Mouse (Mus musculus): ENCODE data around the gene Capns1. TPM values are rescaled to one million over a fixed set of nuclear protein-coding genes. Genes with fewer than 3 reads are reported as not detected.

The Capns1 gene
- polyA plus RNA-seq, 1 experiment from 2014 or later: 61.7 TPM

DNA sequence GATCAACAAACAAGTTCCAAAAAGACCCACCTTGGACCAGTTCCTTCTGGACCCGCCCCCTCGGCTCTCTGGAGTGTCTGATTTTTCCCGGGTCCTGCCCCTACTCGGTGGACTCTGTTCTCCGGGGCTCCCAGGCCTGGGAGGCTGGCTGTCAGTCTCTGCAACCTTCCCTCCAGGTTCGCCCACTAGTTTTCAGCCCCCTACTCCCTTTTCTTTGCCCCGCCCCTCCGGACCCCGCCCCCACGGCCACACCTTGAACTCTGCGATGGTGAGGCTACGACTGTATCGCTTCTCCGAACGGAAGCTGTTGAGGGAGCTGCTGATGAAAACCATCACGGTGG lies 32.7 kb upstream of the Capns1 start:
- Histone ChIP-seq H3K9me3 (ENCODE audit: control insufficient read depth, low read length) (no peaks in the 10 kb centered on the region), H3K36me3 (ENCODE audit: control insufficient read depth, insufficient read depth, low read length) (peaks cover 17% of the 10 kb centered on the region), H3K27me3 (ENCODE audit: control insufficient read depth, insufficient read depth, low read length) (no peaks in the 10 kb centered on the region), H3K4me3 (ENCODE audit: low read depth, low read length) (peak overlapping the region; percentile 68), H3K4me2 (ENCODE audit: low read depth, low read length) (peak overlapping the region; percentile 74), H3K27ac (ENCODE audit: low read depth, low read length) (peak overlapping the region; percentile 96), H3K9ac (replicated peaks; ENCODE audit: low read depth, low read length) (peak overlapping the region; percentile 58), H3K4me1 (ENCODE audit: control insufficient read depth, insufficient read depth, low read length) (peaks cover 16% of the 10 kb centered on the region)
- WGBS: 0% methylated on average over 16 of the region's 16 CpGs
- ATAC-seq (ENCODE audit: low read depth): no peak; the same call in none of the 2 replicates

GRCm38 (mm10) chr7:30224206-30224605 lies 25.6 kb upstream of the Capns1 start:
- no peaks in the 10 kb centered on the region for H3K27me3 ChIP-seq (ENCODE audit: control insufficient read depth, insufficient read depth, low read length)
- H3K36me3 ChIP-seq (ENCODE audit: control insufficient read depth, insufficient read depth, low read length): peaks cover 40% of the 10 kb centered on the region
- no peak overlapping the region for H3K27ac ChIP-seq (ENCODE audit: low read depth, low read length)
- no peaks in the 10 kb centered on the region for H3K9me3 ChIP-seq (ENCODE audit: control insufficient read depth, low read length)
- ATAC-seq (ENCODE audit: low read depth): no peak
- peaks cover 3% of the 10 kb centered on the region; the same call in 1 of the 2 replicates for H3K4me1 ChIP-seq (ENCODE audit: control insufficient read depth, insufficient read depth, low read length)
- H3K9ac ChIP-seq (replicated peaks; ENCODE audit: low read depth, low read length): no peak overlapping the region
- WGBS: 92% methylated on average over 12 of the region's 12 CpGs
- H3K4me2 ChIP-seq (ENCODE audit: low read depth, low read length): no peak overlapping the region
- H3K4me3 ChIP-seq (ENCODE audit: low read depth, low read length): no peak overlapping the region

DNA sequence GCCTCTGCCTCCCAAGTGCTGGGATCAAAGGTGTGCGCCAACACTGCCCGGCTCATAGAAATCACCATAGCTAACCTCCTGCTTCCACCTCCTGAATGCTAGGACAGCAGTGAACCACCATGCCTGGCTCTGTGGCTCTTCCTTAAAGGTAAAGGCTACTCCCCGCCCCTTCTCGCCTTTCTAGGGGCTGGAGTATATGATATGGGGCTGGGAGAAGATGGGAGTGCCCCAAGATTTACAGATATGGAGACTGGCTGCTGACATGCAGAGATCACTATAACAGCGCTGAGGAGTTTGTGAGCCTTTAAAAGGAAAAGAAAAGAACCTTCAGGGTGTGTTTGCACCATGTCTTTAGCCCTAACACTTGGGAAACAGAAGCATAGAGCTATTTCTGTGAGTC lies 23.6 kb upstream of the Capns1 start:
- 95% methylated on average over 5 of the region's 5 CpGs for WGBS
- peaks cover 32% of the 10 kb centered on the region for H3K36me3 ChIP-seq (ENCODE audit: control insufficient read depth, insufficient read depth, low read length)
- H3K9me3 ChIP-seq (ENCODE audit: control insufficient read depth, low read length): no peaks in the 10 kb centered on the region
- H3K27me3 ChIP-seq (ENCODE audit: control insufficient read depth, insufficient read depth, low read length): no peaks in the 10 kb centered on the region
- ATAC-seq (ENCODE audit: low read depth): no peak
- H3K4me2 ChIP-seq (ENCODE audit: low read depth, low read length): no peak overlapping the region
- no peak overlapping the region for H3K9ac ChIP-seq (replicated peaks; ENCODE audit: low read depth, low read length)
- H3K4me1 ChIP-seq (ENCODE audit: control insufficient read depth, insufficient read depth, low read length): peaks cover 3% of the 10 kb centered on the region; the same call in 1 of the 2 replicates
- no peak overlapping the region for H3K4me3 ChIP-seq (ENCODE audit: low read depth, low read length)
- H3K27ac ChIP-seq (ENCODE audit: low read depth, low read length): no peak overlapping the region

DNA sequence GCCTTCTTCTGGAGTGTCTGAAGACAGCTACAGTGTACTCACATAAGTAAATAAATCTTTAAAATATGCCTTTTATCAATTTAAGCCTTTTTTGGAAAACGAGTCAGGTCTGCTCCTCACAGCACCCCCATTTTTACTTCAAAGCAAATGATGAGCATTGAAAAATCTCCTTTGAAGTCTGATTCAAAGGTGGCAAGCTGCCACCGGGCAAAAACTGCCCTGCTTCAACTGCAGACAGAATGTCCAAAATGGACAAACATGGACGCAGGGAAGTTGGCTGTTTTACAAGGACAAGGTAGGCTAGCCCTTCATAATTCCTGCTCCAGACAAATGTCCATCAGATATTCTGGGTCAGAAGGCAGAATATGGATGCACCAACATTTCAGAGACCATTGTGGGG lies 22.8 kb upstream of the Capns1 start:
- Histone ChIP-seq H3K4me3 (ENCODE audit: low read depth, low read length) (no peak overlapping the region), H3K9ac (replicated peaks; ENCODE audit: low read depth, low read length) (no peak overlapping the region), H3K4me1 (ENCODE audit: control insufficient read depth, insufficient read depth, low read length) (peaks cover 5% of the 10 kb centered on the region; the same call in 1 of the 2 replicates), H3K36me3 (ENCODE audit: control insufficient read depth, insufficient read depth, low read length) (peaks cover 25% of the 10 kb centered on the region), H3K27ac (ENCODE audit: low read depth, low read length) (no peak overlapping the region), H3K9me3 (ENCODE audit: control insufficient read depth, low read length) (no peaks in the 10 kb centered on the region), H3K27me3 (ENCODE audit: control insufficient read depth, insufficient read depth, low read length) (no peaks in the 10 kb centered on the region), H3K4me2 (ENCODE audit: low read depth, low read length) (no peak overlapping the region)
- WGBS: 88% methylated on average over 3 of the region's 3 CpGs
- no peak for ATAC-seq (ENCODE audit: low read depth)

DNA sequence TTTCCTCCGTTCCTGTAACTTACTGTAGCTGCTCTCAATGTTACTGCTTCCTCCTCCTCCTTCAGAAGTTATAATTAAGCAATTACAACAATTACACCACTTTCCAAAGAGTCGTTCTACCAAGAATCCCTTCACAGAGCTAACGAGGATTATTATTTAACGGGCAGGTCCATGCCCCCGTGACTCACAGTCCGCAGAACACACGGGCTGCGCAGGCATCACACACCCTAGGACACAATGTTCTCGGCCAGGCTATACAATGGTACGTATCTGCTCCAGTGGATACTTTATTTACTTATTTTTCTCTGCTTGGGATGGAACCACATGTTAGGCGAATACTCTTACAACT lies 21.4 kb upstream of the Capns1 start:
- Histone ChIP-seq H3K27me3 (ENCODE audit: control insufficient read depth, insufficient read depth, low read length) (no peaks in the 10 kb centered on the region), H3K4me3 (ENCODE audit: low read depth, low read length) (peak overlapping the region; percentile 39), H3K4me1 (ENCODE audit: control insufficient read depth, insufficient read depth, low read length) (peaks cover 6% of the 10 kb centered on the region; the same call in 1 of the 2 replicates), H3K9me3 (ENCODE audit: control insufficient read depth, low read length) (no peaks in the 10 kb centered on the region), H3K9ac (replicated peaks; ENCODE audit: low read depth, low read length) (peak overlapping the region; percentile 48; the same call in 1 of the 2 replicates), H3K4me2 (ENCODE audit: low read depth, low read length) (peak overlapping the region; percentile 88), H3K36me3 (ENCODE audit: control insufficient read depth, insufficient read depth, low read length) (peaks cover 15% of the 10 kb centered on the region), H3K27ac (ENCODE audit: low read depth, low read length) (no peak overlapping the region)
- 21% methylated on average over 11 of the region's 11 CpGs for WGBS
- ATAC-seq (ENCODE audit: low read depth): no peak

DNA sequence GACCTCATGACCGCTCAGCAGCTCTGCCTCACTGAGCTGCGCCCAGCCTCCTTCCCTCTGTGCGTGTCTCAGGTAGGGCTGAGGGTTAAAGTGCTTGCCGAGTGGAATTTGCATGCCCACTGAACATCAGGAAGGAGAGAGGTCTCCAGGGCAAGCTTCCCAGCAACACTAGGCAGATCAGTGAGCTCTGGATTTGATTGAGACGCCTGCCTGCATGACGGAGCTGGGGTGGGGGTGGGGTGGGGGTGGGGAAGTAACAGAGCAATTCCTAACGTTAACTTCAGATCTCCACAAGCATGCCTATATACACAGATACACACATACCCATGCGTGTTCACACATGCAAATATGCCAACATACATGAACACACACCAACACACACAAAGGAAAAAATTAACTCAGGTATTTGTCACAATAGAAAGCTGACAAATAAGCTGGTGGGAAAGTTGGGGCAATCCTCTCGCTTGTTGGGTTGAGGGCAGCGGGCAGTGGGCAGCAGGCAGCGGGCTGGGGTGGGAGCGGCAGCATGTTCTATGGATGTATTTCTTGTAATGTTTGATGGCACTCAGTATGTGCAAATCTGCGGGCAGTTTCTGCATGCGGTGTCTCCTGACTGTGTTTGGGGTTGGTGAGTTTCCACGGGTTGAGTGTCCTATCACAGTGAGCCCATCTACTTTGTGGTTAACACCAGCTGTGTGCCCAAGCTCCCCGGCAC lies 20.8 kb upstream of the Capns1 start:
- WGBS: 5% methylated on average over 16 of the region's 16 CpGs
- Histone ChIP-seq H3K9me3 (ENCODE audit: control insufficient read depth, low read length) (no peaks in the 10 kb centered on the region), H3K4me1 (ENCODE audit: control insufficient read depth, insufficient read depth, low read length) (peaks cover 6% of the 10 kb centered on the region; the same call in 1 of the 2 replicates), H3K27ac (ENCODE audit: low read depth, low read length) (peak overlapping the region; percentile 11; the same call in 1 of the 2 replicates), H3K36me3 (ENCODE audit: control insufficient read depth, insufficient read depth, low read length) (peaks cover 10% of the 10 kb centered on the region), H3K27me3 (ENCODE audit: control insufficient read depth, insufficient read depth, low read length) (no peaks in the 10 kb centered on the region), H3K4me2 (ENCODE audit: low read depth, low read length) (peak overlapping the region; percentile 88), H3K9ac (replicated peaks; ENCODE audit: low read depth, low read length) (peak overlapping the region; percentile 48; the same call in 1 of the 2 replicates), H3K4me3 (ENCODE audit: low read depth, low read length) (peak overlapping the region; percentile 39)
- peak; percentile 54 for ATAC-seq (ENCODE audit: low read depth)

DNA sequence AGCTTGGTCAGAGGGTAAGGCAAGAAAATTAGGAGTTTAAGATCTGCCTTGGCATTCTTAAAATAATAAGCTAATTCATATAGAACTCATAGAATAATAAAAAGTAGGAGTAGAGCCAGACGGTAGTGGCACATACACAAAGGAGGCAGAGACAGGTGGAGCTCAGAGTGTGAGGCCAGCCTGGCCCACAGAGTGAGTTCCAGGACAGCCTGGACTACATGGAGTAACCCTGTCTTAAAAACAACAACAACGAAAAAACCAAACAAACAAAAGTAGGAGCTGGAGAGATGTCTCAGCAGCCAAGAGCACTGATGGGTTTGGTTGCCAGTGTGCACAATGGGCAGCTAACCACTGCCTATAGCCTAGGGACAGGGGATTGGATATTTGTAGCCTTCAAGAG lies 18.7 kb upstream of the Capns1 start:
- H3K4me3 ChIP-seq (ENCODE audit: low read depth, low read length): no peak overlapping the region
- no peak overlapping the region for H3K9ac ChIP-seq (replicated peaks; ENCODE audit: low read depth, low read length)
- H3K9me3 ChIP-seq (ENCODE audit: control insufficient read depth, low read length): no peaks in the 10 kb centered on the region
- ATAC-seq (ENCODE audit: low read depth): peak; percentile 26; the same call in 1 of the 2 replicates
- no peak overlapping the region for H3K27ac ChIP-seq (ENCODE audit: low read depth, low read length)
- no peak overlapping the region for H3K4me2 ChIP-seq (ENCODE audit: low read depth, low read length)
- H3K4me1 ChIP-seq (ENCODE audit: control insufficient read depth, insufficient read depth, low read length): peaks cover 6% of the 10 kb centered on the region; the same call in 1 of the 2 replicates
- no peaks in the 10 kb centered on the region for H3K36me3 ChIP-seq (ENCODE audit: control insufficient read depth, insufficient read depth, low read length)
- H3K27me3 ChIP-seq (ENCODE audit: control insufficient read depth, insufficient read depth, low read length): no peaks in the 10 kb centered on the region
- 78% methylated on average over 2 of the region's 2 CpGs for WGBS

GRCm38 (mm10) chr7:30216723-30217151 lies 18.1 kb upstream of the Capns1 start:
- peak overlapping the region; percentile 44 for H3K4me2 ChIP-seq (ENCODE audit: low read depth, low read length)
- no peaks in the 10 kb centered on the region for H3K36me3 ChIP-seq (ENCODE audit: control insufficient read depth, insufficient read depth, low read length)
- peak; percentile 77 for ATAC-seq (ENCODE audit: low read depth)
- peak overlapping the region; percentile 17; the same call in 1 of the 2 replicates for H3K4me3 ChIP-seq (ENCODE audit: low read depth, low read length)
- no peaks in the 10 kb centered on the region for H3K9me3 ChIP-seq (ENCODE audit: control insufficient read depth, low read length)
- peaks cover 6% of the 10 kb centered on the region; the same call in 1 of the 2 replicates for H3K4me1 ChIP-seq (ENCODE audit: control insufficient read depth, insufficient read depth, low read length)
- H3K27ac ChIP-seq (ENCODE audit: low read depth, low read length): peak overlapping the region; percentile 62
- 1% methylated on average over 16 of the region's 16 CpGs for WGBS
- no peak overlapping the region; the same call in 1 of the 2 replicates for H3K9ac ChIP-seq (replicated peaks; ENCODE audit: low read depth, low read length)
- H3K27me3 ChIP-seq (ENCODE audit: control insufficient read depth, insufficient read depth, low read length): no peaks in the 10 kb centered on the region

DNA sequence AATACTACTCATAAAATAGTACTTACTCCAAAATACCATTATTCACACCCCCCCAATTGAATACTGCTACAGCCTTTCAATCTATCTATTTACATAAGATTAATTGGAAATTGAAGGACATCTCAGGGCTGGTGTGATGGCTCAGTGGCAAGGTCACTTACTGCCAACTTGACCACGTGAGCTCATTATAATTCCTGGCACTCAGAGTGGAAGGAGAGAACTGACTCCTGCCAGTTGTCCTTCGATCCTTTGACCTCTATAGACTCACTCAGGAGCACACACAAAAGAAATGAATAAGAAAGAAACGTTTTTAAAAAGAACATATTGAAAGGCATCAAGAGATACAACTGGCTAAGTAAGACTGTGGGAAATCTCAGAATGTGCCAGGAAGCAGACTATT lies 17.3 kb upstream of the Capns1 start:
- H3K36me3 ChIP-seq (ENCODE audit: control insufficient read depth, insufficient read depth, low read length): no peaks in the 10 kb centered on the region
- H3K4me3 ChIP-seq (ENCODE audit: low read depth, low read length): no peak overlapping the region
- WGBS: 86% methylated on average over 3 of the region's 3 CpGs
- peaks cover 6% of the 10 kb centered on the region; the same call in 1 of the 2 replicates for H3K4me1 ChIP-seq (ENCODE audit: control insufficient read depth, insufficient read depth, low read length)
- no peaks in the 10 kb centered on the region for H3K9me3 ChIP-seq (ENCODE audit: control insufficient read depth, low read length)
- no peak overlapping the region for H3K27ac ChIP-seq (ENCODE audit: low read depth, low read length)
- no peak overlapping the region for H3K4me2 ChIP-seq (ENCODE audit: low read depth, low read length)
- no peak overlapping the region for H3K9ac ChIP-seq (replicated peaks; ENCODE audit: low read depth, low read length)
- ATAC-seq (ENCODE audit: low read depth): no peak
- no peaks in the 10 kb centered on the region for H3K27me3 ChIP-seq (ENCODE audit: control insufficient read depth, insufficient read depth, low read length)

All from neural tube, embryonic 14.5 days (tissue).